Mouse (Mus musculus): ENCODE data around the gene Igbp1.

Igbp1 gene

DNA sequence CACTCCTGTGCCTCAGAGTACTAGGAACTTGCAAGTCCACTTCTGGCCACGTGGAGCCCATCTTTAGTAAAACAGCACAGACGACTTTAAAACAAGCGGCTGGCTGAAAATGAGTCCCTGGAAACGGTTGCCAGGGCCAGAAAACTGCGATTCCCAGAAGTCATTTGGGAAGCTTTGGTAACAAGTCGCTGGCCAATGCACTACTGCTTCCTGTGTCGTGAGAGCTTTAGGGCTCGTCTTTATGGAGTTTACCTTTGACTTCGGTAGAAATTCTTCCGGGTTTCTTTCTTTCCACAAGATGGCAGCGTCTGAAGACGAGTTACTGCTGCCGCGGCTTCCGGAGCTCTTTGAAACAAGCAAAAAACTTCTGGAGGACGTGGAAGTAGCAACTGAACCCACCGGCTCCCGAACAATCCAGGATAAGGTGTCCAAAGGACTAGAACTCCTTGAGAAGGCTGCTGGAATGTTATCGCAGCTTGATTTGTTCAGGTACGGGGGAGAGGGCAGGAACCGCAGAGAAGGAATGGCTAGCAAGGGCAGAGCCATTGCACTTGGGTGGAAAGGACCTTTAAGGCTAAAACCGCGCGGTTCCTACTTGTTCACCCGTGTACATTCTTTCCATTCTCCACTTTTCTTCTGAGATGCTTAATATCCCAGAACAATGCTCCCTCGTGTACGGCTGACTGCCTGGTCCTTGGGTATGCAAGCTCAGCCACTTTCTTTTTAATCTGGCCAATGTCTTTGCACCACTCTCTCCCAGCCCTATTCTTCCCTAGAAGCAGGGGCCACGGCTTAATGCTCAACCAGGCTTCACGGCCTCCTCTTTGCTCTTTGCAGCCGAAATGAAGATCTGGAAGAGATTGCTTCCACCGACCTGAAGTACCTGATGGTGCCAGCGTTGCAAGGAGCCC is at the start of gene Igbp1:
Igbp1 (plus strand) TSS at position 224 of the 911 bp plus-strand sequence.
- peak; percentile 73 for DNase-seq

DNA sequence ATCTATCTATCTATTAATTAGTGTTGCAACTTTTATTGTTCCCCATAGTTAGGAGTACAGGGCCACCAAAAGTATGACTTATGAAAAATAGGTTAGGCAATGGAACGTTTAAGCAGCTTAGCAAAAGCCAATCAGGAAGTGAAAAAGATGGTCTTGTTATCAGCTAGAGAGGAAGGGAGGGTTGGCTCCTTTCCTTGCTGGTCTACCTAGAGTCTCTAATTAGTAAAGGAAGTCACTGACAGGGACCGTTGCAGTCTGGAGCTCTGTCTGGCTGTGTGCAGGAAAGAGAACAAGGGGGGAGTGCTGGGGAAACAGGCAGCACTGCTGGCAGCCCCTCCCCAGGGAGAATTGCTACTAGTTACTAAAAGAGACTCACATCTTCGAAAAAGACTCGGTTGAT is 26.0 kb upstream of the Igbp1 start:
- DNase-seq, result no peak

DNA sequence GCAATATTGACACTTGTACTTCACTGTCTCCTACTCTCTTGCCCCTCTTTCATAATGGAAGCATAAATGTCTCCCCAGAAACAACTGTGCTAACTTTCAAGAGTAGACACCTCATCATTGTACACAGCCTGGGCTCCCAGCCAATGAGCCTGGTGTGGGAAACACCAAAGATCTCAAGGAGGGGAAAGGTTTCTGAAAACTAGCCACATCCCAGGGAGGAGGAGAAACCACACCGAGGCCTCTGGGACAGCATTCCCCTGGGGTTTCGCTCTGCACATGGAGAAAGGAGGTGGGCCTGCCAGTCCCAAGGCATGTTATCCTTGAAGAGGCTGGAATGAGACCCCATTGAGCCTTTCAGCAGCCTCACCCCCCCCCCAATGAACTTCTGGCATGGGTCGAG is 24.0 kb upstream of the Igbp1 start:
- no peak for DNase-seq

DNA sequence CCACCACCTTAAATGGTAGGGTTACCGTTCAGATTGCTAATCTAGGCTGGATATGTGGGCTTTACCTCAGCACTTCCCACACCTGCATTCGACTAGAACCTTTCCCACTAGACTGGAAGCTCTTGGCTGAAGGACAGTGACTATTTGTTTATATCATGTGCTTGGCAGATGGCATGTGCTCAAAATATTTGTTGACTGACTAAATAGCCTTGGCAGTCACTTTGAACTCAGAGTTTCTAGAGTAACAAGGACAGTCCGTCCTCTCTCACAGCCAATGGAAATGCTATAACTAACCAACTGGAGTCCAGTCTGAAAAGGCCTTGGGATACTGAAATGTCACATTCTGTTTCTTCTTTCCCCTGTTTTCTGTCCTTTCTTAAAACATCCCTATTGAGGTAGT is 22.6 kb upstream of the Igbp1 start:
- no peak for DNase-seq

DNA sequence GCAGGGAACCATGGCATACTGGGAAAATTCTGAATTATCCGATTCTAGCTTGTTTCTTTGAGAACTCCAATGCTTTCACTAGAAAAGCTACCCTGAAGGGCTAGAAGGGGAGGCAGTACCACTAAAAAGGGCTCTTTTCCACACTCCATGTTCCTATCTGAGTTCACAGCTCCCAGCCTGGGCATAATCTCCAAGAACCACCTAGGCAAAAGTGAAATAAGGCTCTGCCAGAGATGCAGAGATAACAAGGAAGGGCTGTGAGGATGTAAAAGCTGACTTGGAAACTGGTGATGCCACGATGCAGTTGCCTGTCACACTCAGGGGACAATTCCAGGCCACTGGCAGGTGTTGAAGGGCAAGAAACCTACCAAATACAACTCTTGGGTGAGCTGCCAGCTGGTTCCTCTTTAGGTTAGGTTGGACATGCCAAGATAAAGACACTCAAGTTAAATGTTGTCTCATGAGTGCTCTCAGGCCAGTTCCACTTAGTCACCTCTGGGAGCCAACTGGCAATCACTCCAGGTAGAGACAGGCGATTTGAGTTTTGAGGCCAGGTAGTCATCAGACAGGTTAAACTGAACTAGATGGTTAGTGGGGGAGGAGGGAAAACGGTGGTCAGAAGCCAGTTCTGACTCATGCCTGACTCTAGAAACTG is 18.4 kb upstream of the Igbp1 start:
- no peak for DNase-seq

DNA sequence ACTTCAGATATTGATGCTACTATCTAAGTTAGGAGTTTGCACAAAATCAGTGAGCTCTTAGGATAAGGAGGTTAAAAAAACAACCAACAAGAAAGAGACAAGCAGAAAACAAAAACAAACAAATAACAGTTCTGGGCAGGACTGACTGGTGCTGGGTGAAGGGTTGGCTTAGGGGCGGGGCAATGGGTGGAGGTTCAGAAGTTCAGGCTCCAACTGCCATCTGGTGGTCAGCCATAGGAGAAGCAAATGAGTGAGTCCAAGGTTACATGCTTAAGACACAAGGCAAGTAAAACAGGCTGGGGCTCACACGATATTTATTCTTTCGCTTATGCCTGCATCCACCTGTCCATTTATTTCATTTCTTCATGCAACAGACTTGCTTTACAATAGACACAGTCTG is 13.8 kb upstream of the Igbp1 start:
- DNase-seq, result peak; percentile 32

DNA sequence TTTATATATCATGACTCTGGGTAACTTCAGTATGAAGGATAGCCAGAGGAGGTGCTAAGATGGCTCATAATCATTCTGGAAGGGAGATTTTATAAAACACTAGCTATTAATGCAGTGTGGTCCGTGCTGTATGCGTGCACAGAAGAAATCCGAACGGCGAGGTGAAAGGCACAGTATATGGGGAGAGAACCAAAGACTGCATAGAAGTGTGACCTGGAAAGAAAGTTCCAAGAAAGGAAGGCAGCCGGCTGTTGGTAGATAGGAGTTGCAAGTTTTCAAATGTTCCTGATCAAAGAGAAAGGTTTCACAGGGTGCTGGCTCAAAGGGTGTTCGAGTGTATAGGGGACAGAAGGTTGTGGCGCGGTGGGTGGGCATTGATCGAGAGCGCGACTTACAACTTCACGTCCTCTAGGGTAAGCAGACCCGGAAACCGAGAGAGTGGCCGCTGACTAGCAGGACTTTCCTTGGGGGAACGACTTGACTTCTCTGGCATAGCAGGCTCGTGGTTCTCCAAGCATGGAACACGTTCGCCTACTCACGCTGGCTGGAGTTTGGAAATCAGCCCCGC is 507 bp upstream of the Igbp1 start:
- no peak for DNase-seq

DNA sequence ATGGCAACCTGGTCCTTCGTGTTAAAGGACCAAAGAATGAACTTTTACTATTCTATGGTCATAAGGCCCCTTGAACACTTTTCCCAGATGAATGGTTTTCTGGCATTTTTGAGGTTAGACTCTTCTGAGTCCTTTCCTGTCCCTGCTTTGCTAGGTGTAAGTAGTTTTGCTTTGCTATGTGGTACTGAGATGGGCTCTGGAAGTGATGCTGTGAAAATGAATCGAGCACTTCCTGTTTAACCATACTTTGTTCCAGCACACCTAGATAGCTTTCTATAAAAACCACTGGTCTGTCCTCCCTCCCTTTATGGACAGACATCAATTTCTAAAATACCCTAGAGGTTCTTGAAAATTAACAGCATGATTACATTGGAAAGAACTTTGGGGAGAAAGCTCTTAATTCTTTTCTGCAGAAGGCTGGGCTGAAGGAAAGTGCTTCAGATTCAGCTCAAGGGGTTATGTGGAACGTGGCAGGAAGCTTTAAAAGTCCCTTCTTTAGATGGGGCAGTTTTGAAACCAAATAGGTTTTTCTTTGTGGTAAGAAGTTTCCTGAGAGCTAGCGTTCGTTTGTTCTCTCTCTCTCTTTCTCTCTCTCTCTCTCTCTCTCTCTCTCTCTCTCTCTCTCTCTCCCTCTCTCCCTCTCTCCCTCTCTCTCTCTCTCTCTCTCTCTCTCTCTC is 10.2 kb downstream of the Igbp1 start:
- no peak for DNase-seq

DNA sequence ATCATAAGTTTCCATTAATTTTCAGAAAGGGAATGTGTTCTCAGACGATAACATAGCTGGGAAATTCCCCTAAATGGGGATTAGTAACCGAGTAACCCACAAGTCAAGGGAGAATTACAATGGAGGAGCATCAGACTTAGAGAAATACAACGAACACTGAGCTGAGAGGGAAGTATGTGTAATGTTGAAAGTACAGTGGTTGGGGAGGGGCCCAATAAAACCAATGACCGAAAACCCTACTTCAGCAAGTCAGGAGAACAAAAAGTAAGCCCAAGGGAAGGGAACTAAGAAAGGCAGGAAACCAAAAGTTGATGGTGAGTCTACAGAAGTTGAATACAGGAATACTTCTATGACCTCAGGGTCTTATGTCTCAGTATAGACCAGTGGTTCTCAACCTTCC is 14.1 kb downstream of the Igbp1 start:
- DNase-seq, result no peak

DNA sequence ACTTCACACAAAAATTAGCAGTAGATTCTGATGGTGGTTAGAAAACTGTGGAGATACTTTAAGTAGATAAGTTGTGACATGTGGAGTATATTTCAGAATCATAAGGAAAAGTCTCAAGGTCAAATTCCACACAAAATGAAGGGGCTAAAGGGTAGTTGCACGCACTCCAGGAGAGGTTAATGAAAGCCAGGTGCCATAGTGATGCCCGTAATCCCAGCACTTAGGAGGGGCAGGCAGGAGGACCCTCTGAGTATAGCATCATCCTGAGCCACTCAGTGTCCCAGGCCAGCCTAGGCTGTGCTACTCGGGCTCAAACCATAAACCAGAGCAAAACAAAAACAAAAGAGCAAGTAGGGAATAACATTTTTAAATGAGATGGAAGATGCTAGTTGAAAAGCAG is 15.8 kb downstream of the Igbp1 start:
- DNase-seq, result no peak

DNA sequence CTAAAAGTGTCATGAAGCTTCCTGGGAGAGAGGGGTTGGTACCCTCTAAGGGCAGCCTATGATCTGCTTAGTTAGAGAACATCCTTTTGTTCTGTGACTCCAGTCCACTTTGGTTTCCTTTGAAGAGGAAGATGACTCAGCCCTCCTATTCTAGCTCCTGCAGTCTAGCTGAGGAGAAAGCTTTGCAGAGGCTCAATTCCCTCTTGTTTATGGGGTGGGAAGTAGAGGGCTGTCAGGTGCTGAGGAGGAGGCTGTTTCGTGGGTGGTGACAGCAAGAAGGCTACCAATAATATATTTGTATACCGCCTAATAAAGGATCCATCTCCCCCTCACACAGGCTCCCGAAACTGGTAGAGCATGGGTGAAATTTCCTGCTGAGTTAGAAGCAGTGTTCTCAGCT is 22.6 kb downstream of the Igbp1 start:
- peak; percentile 17 for DNase-seq

DNA sequence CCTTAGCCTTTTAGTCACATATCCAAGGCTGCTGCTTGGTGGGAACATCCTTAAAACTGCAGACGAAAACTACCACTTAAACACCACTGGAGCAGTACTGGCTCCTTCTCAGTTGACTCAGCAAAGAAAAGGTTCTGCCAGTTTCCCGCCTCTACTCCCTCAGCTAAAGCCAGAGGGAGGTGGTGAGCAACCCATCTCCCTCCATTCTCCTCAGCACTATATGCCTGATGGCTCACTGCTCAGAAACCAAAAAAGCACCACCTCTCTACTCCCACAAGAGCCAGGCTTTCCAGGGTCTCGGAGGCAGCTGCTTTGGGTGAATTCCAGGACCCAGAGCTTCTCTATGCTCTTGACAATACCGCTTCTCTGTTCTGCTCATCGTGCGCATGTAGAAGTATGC is 23.5 kb downstream of the Igbp1 start:
- peak; percentile 24 for DNase-seq

DNA sequence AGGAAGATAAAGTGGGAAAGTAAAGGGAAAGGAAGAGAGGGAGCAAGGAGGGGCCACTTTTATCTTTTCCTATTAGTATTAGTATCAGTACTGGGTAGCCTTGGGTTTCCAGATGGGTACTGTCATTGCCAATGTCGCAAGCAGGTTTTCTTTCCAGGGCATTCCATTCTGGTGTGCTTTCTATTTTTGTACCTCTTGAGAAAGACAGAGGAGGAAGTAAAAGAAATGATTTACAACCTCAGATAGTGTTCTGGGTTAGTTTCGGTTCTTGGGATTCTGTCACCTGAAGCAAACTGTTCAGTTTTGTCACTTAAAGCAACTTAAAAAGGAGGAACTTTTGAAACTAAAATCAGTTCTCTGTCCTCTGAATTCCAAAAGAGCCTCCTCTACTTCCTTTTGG is 24.4 kb downstream of the Igbp1 start:
- DNase-seq, result no peak

DNA sequence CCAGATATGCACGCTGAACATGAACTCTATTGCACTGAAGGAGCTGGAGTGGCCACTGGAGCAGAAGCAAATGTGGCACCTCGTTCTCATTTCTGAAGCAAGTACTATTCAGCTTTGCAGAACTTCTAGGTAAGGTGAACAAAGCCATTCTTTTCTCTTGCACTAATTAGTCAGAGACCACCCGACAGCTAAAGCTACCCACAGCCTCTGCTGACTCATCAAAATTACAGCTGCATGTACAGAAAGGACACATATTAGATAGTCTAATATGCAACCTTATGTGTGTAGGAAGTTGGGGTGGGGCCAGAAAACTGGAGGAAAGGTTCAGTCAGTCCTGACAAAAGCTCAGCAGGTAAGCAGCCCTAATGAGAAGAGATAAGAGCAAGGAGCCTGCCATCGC is 30.4 kb downstream of the Igbp1 start, which contains the start of gene Dgat2l6:
Dgat2l6 (plus strand) TSS at position 368 of the 400 bp plus-strand sequence.
- no peak for DNase-seq

DNA sequence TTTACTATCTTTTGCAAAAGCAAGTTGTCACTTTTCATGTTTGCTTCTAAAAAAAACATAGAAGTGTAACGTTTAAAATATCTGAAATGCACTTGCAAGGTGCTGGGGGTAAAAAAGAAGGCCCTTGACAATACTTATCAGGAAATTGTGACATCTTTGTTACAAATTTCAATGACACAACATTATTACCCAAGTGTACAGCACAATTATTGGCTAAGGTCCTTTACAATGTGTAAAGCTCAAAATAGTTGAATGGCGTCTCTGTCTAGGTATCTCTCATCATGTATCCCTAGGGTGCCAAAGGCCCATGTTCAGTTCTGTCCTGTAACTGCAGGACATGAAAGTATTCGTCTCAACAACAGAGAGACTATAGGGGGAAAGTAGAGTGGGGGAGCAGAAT is 61.9 kb downstream of the Igbp1 start:
- no peak for DNase-seq

DNA sequence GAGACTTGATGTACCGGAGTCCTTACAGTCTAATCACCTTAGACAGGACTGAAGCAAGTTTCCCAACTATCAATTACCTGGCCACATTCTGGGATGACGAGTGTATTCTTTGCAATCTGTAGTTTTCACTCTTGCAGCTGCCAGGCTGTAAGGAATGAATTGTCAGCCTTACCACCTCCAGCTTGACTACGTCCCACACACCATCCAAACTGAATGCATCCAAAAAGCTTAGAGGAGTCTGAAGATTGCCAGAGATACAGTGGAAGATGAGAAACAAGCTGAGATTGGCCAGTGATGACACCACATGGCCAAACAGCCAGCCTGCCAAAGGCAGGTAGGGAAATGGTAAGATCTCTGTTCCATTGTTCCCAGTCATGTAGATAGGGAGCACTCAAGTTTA is 71.6 kb downstream of the Igbp1 start:
- DNase-seq, result peak; percentile 6
